Mouse (Mus musculus) liver, embryonic 14.5 days (tissue): ENCODE data around the gene Iqgap3.

ENCODE experiments used
- CTCF ChIP-seq: IDR thresholded peaks from 2 replicates; pipeline ENCODE4 v1.5.1; 2016; ENCODE audit warnings: antibody characterized with exemption, low read depth, control low read depth
- EP300 ChIP-seq: IDR thresholded peaks from 2 replicates; pipeline ENCODE4 v1.6.1; 2016; ENCODE audit warnings: antibody characterized with exemption, low read depth

- peak; percentile 91 for TF ChIP-seq CTCF
- TF ChIP-seq EP300: no peak
Measured at GRCm38 (mm10) chr3:88071783-88072182, 10.0 kb upstream of the Iqgap3 start.
